Mouse (Mus musculus) frontal cortex, postnatal 36 days (tissue): ENCODE measurements at regions not wholly inside any gene's neighbourhood (a gene's known extent, or its start where the extent isn't known, plus 50 kb on each side); places are given as distances from the start of the nearest gene placed in this dataset.

Experiments
- DNase-seq, 2 experiments: peaks; one replicate each; pipeline ENCODE4 v3.0.0; 2022; ENCODE audit warnings: low spot score in 2 of 2

- DNase-seq = no peak
Measured at GRCm38 (mm10) chr17:41525101-41525500, 590.3 kb upstream of the Cenpq start.

GRCm38 (mm10) chr17:41512041-41512440 is 577.2 kb upstream of the Cenpq start:
- DNase-seq = no peak

- peak in 1 of 2 experiments; percentile 4 for DNase-seq
Measured at GRCm38 (mm10) chr17:41505000-41505399, 570.2 kb upstream of the Cenpq start.
